Mouse (Mus musculus) brain, adult 2 months (tissue): ENCODE measurements at regions not wholly inside any gene's neighbourhood (a gene's known extent, or its start where the extent isn't known, plus 50 kb on each side); places are given as distances from the start of the nearest gene placed in this dataset.

Experiments
- DNase-seq: peaks from one replicate; pipeline ENCODE4 v3.0.0; 2011; ENCODE audit warnings: low read depth, low spot score

GRCm38 (mm10) chr16:62681880-62682279, 104.7 kb downstream of the Nsun3 start:
- DNase-seq, result no peak

GRCm38 (mm10) chr16:62676815-62677214, 109.8 kb downstream of the Nsun3 start:
- no peak for DNase-seq

- no peak for DNase-seq
Measured at GRCm38 (mm10) chr16:62657383-62657782, 129.2 kb downstream of the Nsun3 start.

- no peak for DNase-seq
Measured at GRCm38 (mm10) chr16:62654436-62654835, 132.2 kb downstream of the Nsun3 start.

- peak; percentile 17 for DNase-seq
Measured at GRCm38 (mm10) chr16:62653817-62654216, 132.8 kb downstream of the Nsun3 start.

- DNase-seq, result no peak
Measured at GRCm38 (mm10) chr16:62652769-62653465, 133.7 kb downstream of the Nsun3 start.

DNA sequence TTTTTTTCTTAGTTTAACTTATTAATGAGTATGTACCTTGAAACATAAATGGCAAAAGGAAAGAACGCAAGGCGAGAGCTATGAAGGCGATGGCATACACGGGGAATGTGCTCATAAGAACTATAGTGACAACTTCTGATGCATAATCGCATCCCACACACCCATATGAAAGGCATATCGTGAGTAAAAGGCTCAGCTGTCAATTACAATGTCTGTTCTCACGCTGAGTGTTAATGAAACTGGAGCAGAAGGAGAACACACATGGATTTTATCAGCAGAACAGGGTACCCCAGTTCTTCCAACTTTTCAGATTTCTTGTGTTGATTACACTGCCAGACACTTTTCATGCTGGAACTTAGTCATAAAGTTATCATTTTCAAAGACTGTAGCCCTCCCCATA, 135.8 kb downstream of the Nsun3 start:
- peak; percentile 45 for DNase-seq

GRCm38 (mm10) chr16:62648326-62648725, 138.3 kb downstream of the Nsun3 start:
- no peak for DNase-seq

DNA sequence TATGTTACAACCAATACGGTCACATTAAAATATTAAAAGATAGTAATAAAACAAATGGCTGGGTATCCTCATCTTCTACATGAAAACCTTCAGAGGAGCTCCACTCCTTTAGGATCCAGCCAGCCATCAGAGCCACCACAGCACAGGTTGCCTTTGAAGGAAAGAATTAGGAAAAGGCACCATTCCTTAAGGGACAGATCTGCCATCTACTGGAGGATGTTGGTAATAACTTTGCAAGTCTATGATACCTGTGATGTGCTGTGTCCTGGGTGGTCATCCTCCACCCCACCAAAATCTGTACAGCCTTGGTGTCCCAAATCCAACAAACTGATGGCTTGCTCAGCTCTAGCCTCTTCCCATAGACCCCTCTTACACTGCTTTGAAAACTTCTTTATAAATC, 140.5 kb downstream of the Nsun3 start:
- peak; percentile 66 for DNase-seq

GRCm38 (mm10) chr16:62642859-62643403, 143.7 kb downstream of the Nsun3 start:
- DNase-seq, result peak; percentile 54

DNA sequence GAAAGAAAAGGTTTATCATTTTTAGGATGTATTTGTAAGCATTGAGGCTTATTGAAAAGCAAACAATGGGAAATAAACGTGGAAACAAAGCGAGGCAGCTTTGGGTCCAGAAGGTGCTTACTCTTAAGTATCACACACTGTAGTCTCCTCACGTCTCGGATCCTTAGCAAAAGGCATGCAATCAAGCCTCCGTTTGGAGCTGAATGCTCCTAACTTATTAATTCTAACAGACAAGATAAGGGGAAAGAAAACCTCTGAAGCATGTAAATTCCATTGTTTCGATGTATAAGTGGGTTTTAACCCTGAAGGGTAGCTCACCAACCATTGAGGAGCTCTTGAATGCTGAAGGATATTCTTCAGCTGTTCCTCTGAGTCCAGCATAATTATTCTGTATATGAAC, 162.7 kb downstream of the Nsun3 start:
- DNase-seq, result no peak

- DNase-seq, result no peak
Measured at GRCm38 (mm10) chr16:62610873-62611272, 175.7 kb downstream of the Nsun3 start.

GRCm38 (mm10) chr16:62608617-62609016, 178.0 kb downstream of the Nsun3 start:
- DNase-seq, result no peak

GRCm38 (mm10) chr16:62605920-62606319, 180.7 kb downstream of the Nsun3 start:
- no peak for DNase-seq

DNA sequence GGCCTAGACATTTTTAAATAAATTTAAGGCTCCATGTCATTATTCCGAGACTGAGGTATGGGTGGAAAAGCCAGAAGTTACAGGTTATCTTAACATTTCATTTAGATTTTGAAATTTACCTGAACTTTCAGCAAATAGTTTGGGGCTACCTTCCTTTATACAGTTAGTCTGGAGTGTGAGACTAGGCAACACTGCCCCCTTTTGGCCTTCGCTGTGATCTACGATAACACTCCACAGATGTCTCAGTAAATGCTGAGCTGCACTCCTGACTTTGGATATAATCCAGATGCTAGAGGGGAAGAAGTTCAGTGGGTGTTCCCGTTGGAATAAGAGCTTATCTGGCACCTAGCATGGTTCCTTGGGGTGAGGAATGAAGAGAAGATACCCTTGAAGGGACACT, 224.6 kb downstream of the Nsun3 start:
- DNase-seq, result peak; percentile 64

DNA sequence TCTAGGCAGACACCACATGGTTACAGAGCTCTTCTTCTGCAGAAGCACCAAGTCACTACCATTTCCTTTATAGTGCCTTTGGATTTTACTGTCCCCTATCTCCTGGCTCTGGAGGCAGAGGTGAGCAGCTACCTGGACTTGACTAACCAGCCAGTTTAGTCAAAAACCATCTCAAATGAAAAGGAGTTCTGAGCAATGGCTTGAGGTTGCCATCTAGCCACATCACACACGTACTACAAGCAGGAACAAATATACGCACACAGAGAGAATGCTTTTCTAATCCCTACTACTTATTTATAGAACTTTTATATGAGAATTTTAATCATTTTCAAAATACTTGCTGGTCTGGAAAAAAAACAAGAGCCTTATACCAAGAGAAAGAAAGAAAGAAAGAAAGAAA, 243.5 kb downstream of the Nsun3 start:
- DNase-seq, result peak; percentile 3

DNA sequence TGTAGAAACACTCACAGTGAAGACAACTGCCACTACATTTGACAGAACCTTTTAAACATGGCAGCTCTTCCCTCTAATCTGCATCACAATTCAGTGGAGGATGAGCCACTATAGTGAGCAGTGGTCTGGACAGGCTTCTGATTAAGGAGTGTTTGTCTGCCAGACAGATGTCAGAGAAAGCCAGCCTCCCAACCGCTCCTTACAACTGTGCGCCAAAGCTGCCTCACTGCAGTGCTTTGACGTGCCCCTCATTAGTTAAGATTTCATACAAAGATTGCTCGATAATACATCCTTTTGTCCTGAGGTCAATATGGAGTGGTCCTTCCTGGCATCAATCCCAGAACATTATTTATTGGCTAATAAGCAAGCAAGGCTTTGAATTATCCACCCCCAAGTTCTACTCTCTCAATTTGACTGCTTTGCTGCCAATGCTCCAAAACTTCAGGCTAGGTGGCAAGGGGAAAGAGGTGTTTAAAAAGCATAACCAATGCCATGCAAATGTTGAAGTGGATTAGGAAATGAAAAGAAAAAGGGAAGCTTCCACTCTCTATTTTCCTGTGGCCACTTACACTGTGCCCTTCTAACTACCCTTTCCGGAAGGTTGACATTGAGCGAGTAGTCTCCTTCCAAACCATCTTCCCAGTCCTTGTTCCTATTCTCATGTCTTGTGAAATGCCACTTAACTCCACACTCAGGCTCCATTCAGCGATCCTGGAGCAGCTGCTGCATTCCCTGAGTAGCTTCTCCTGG, 248.7 kb downstream of the Nsun3 start:
- no peak for DNase-seq

DNA sequence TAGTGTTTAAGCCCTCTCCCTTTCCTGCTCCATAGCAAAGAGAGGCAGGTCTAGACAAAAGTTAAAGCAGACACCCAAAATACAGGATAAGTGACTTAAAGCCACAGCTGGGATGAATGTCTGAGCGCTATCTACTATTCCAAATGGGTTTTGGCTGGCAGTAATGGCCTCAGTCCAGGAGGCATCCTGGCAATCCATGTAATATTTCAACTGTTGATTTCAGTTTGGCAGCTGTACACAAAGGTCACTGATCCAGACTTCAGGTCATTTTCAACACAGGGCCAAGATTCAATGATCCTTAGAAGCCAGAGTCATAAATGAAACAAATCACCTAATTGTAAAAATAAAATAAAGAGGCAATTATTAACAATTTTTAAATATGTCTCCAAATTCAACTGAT, 277.3 kb downstream of the Nsun3 start:
- no peak for DNase-seq

- DNase-seq, result peak; percentile 71
Measured at GRCm38 (mm10) chr16:62506725-62507482, 279.7 kb downstream of the Nsun3 start.

DNA sequence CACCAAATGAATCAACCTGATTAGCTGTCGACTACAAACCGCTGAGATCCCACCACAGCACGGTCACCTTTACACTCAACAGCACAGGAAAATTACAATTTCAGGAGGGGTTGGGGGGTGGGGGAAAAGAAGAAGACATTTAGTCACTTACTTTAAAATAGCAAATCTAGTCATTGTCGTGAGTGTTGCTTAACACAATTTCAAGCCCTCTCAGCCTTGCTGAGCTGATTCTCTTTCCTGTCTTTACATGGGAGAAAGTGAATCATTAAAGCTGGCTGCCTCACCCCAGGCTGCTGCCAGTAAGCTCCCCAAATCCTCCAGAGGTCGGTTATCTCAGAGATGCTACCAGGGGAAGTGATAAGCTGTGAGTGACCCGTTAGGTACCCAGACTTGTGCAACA, 285.7 kb downstream of the Nsun3 start:
- peak; percentile 51 for DNase-seq

DNA sequence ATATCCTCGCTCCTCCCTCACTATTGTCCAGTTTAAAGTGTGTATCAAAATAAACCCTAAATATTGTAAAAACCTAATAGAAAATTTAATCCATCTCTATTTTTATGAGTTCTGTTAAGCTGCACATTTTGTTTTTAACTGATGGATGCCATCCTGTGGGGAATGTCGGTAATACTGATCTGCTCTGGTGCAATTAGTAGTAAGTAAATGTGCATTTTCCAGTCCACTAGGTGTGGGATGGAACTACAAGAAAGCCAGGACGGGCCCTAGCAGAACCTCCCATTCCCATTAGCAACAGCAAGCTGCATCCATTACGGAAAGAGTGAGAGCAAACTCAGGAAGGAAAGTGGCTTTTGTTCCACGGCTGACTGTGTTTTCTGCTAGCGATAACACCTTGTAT, 286.3 kb downstream of the Nsun3 start:
- DNase-seq, result peak; percentile 71

DNA sequence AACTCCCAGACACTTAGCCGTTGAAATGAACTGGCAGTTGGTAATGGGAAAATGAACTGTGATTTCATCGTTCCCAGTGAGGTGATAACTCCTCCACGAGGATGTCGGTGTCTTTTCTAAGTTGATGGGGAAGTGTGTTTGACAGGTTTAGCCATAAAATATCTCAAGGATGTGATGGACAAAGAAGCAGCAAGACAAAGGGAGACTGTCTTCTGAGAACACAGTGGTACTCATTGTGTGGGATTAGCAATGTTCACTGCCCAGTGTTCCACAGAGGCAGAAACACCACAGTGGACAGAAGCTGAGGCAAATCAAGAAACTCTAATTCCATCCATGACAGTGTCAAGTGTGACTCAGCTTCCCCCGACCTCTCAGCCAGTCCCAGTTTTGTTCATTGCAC, 287.9 kb downstream of the Nsun3 start:
- DNase-seq, result peak; percentile 14
